Mouse (Mus musculus): ENCODE results near the gene Osbpl8. TPM values are rescaled to one million over a fixed set of nuclear protein-coding genes. Genes with fewer than 3 reads are reported as not detected.
A peak's percentile ranks its signal among the peaks of the same experiment; 100 is the strongest.
"Not testable (repeated sequence)": the region's sequence is repeated elsewhere in the genome, so short reads cannot be mapped to it uniquely, and the experiment has no call there.

The Osbpl8 gene
- total and polyA plus RNA-seq, 3 experiments = 8.4 to 517 (median 69.9) TPM

DNA sequence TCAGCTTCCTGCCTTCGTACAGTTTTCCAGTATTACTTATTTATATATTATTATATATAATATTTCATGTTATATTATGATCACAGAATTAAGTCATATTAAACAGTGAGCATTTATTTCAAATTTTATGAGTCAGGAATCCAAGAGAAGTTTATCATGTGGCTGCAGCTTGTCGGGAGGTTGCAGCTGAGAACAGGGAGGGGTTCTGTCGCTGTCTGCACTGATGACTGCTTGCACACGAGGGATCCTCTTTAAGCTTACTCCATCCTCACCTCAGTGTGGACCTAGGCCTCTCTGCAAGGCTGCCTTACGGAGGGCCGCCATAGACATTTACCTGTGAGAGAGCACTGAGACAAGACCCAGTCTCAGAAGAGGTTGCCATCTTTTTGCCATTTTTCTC is 58.0 kb downstream of the Osbpl8 start:
- peaks cover 18% of the 10 kb centered on the region for H3K4me1 ChIP-seq (ENCODE audit: insufficient read depth, low read depth, low read length)
- DNase-seq (ENCODE audit: low spot score) (no peak), ATAC-seq (ENCODE audit: extremely low read depth, insufficient number of reproducible peaks, low FRiP score, poor library complexity, severe bottlenecking) (peak; percentile 45; the same call in 1 of the 2 replicates)
- H3K27me3 ChIP-seq (ENCODE audit: insufficient read depth, low read length) = no peaks in the 10 kb centered on the region
- no peak overlapping the region for H3K4me3 ChIP-seq (ENCODE audit: low read depth, low read length)
- no peaks in the 10 kb centered on the region for H3K9me3 ChIP-seq (replicated peaks)
- H3K36me3 ChIP-seq (replicated peaks) = peaks cover 43% of the 10 kb centered on the region
- no peak for TF ChIP-seq TAL1 (conservative IDR thresholded peaks at IDR 0.05; ENCODE audit: low read depth, low read length)
- TF ChIP-seq CTCF (IDR thresholded peaks at IDR 0.05; ENCODE audit: low read depth, low read length) = no peak
- no peak for TF ChIP-seq GATA1 (IDR thresholded peaks at IDR 0.05; ENCODE audit: borderline replicate concordance, low read length)
- no peak for TF ChIP-seq GATA2 (IDR thresholded peaks at IDR 0.05; ENCODE audit: borderline replicate concordance, low read depth, low read length)
- no peak for TF ChIP-seq POLR2AphosphoS5 (IDR thresholded peaks at IDR 0.05; ENCODE audit: insufficient replicate concordance, low read depth, low read length)

GRCm38 (mm10) chr10:111223218-111223830 is 58.8 kb downstream of the Osbpl8 start:
- TF ChIP-seq TAL1 (conservative IDR thresholded peaks at IDR 0.05; ENCODE audit: low read depth, low read length) = no peak
- TF ChIP-seq GATA2 (IDR thresholded peaks at IDR 0.05; ENCODE audit: borderline replicate concordance, low read depth, low read length) = no peak
- no peak for TF ChIP-seq GATA1 (IDR thresholded peaks at IDR 0.05; ENCODE audit: borderline replicate concordance, low read length)
- no peak for TF ChIP-seq POLR2AphosphoS5 (IDR thresholded peaks at IDR 0.05; ENCODE audit: insufficient replicate concordance, low read depth, low read length)
- TF ChIP-seq CTCF (IDR thresholded peaks at IDR 0.05; ENCODE audit: low read depth, low read length) = no peak
- Histone ChIP-seq H3K4me1 (ENCODE audit: insufficient read depth, low read depth, low read length) (peaks cover 18% of the 10 kb centered on the region), H3K4me3 (ENCODE audit: low read depth, low read length) (no peak overlapping the region), H3K27me3 (ENCODE audit: insufficient read depth, low read length) (no peaks in the 10 kb centered on the region), H3K36me3 (replicated peaks) (peaks cover 51% of the 10 kb centered on the region), H3K9me3 (replicated peaks) (no peaks in the 10 kb centered on the region)
- ATAC-seq (ENCODE audit: extremely low read depth, insufficient number of reproducible peaks, low FRiP score, poor library complexity, severe bottlenecking) (no peak), DNase-seq (ENCODE audit: low spot score) (no peak)

DNA sequence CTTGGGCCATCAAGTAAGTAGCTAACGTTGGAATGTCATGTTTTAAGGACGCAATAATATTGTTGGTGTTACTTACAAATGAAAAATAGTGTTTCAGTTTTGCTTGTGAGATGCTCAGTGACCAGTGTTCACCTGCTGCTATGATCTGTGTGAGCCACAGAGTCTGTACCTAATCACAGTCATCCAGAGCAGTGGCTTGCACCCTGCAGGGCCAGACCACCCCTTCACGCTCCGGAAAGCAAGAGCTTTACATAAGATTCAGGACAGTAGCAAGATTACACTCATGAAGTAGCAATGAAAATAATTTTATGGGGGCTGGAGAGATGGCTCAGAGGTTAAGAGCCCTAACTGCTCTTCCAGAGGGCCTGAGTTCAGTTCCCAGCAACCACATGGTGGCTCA is 60.1 kb downstream of the Osbpl8 start:
- no peak for ATAC-seq (ENCODE audit: extremely low read depth, insufficient number of reproducible peaks, low FRiP score, poor library complexity, severe bottlenecking)
- no peaks in the 10 kb centered on the region for H3K27me3 ChIP-seq (ENCODE audit: insufficient read depth, low read length)
- H3K4me3 ChIP-seq (ENCODE audit: low read depth, low read length) = no peak overlapping the region
- H3K9me3 ChIP-seq (replicated peaks) = no peaks in the 10 kb centered on the region
- DNase-seq (ENCODE audit: low spot score) = no peak
- peaks cover 52% of the 10 kb centered on the region for H3K36me3 ChIP-seq (replicated peaks)
- no peak for TF ChIP-seq GATA2 (IDR thresholded peaks at IDR 0.05; ENCODE audit: borderline replicate concordance, low read depth, low read length)
- H3K4me1 ChIP-seq (ENCODE audit: insufficient read depth, low read depth, low read length) = peaks cover 18% of the 10 kb centered on the region

DNA sequence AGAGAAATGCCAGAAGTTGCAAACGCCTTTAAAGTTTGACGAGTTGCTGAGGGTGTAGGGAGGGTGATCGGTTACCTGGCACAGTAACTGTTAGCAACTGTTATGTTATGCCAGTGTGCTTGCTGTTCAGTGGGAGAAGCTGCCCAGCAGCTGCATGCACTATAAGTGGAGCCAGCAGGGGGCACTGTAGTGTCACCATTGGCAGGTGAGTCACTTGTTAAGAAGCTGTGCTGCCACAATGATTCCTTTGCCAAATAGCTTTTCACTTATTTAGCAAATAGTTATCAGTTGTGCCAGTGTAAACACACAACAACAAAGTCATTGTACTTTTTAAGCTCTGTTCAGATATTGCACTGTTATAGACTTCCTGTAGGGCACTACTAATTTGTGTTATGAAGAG is 62.0 kb downstream of the Osbpl8 start:
- peaks cover 16% of the 10 kb centered on the region for H3K4me1 ChIP-seq (ENCODE audit: insufficient read depth, low read depth, low read length)
- TF ChIP-seq GATA2 (IDR thresholded peaks at IDR 0.05; ENCODE audit: borderline replicate concordance, low read depth, low read length) (no peak), GATA1 (IDR thresholded peaks at IDR 0.05; ENCODE audit: borderline replicate concordance, low read length) (no peak), CTCF (IDR thresholded peaks at IDR 0.05; ENCODE audit: low read depth, low read length) (peak; percentile 98), POLR2AphosphoS5 (IDR thresholded peaks at IDR 0.05; ENCODE audit: insufficient replicate concordance, low read depth, low read length) (no peak), TAL1 (conservative IDR thresholded peaks at IDR 0.05; ENCODE audit: low read depth, low read length) (no peak)
- H3K36me3 ChIP-seq (replicated peaks) = peaks cover 44% of the 10 kb centered on the region
- ATAC-seq (ENCODE audit: extremely low read depth, insufficient number of reproducible peaks, low FRiP score, poor library complexity, severe bottlenecking) (peak; percentile 77), DNase-seq (ENCODE audit: low spot score) (peak; percentile 43)
- no peak overlapping the region for H3K4me3 ChIP-seq (ENCODE audit: low read depth, low read length)
- no peaks in the 10 kb centered on the region for H3K9me3 ChIP-seq (replicated peaks)
- no peaks in the 10 kb centered on the region for H3K27me3 ChIP-seq (ENCODE audit: insufficient read depth, low read length)

GRCm38 (mm10) chr10:111232237-111232636 is 67.7 kb downstream of the Osbpl8 start:
- H3K27me3 ChIP-seq (ENCODE audit: insufficient read depth, low read length); ATAC-seq (ENCODE audit: extremely low read depth, insufficient number of reproducible peaks, low FRiP score, poor library complexity, severe bottlenecking); DNase-seq (ENCODE audit: low spot score); H3K4me3 ChIP-seq (ENCODE audit: low read depth, low read length); H3K9me3 ChIP-seq (replicated peaks): not testable (repeated sequence)
- H3K36me3 ChIP-seq (replicated peaks) = peaks cover 44% of the 10 kb centered on the region
- H3K4me1 ChIP-seq (ENCODE audit: insufficient read depth, low read depth, low read length) = peaks cover 16% of the 10 kb centered on the region

GRCm38 (mm10) chr10:111233476-111234130 is 69.1 kb downstream of the Osbpl8 start:
- Histone ChIP-seq H3K4me1 (ENCODE audit: insufficient read depth, low read depth, low read length) (peaks cover 16% of the 10 kb centered on the region), H3K27me3 (ENCODE audit: insufficient read depth, low read length) (no peaks in the 10 kb centered on the region), H3K36me3 (replicated peaks) (peaks cover 41% of the 10 kb centered on the region), H3K4me3 (ENCODE audit: low read depth, low read length) (peak overlapping the region; percentile 40; the same call in 1 of the 2 replicates), H3K9me3 (replicated peaks) (no peaks in the 10 kb centered on the region)
- TF ChIP-seq GATA2 (IDR thresholded peaks at IDR 0.05; ENCODE audit: borderline replicate concordance, low read depth, low read length) (no peak), GATA1 (IDR thresholded peaks at IDR 0.05; ENCODE audit: borderline replicate concordance, low read length) (no peak)
- ATAC-seq (ENCODE audit: extremely low read depth, insufficient number of reproducible peaks, low FRiP score, poor library complexity, severe bottlenecking) (peak; percentile 74), DNase-seq (ENCODE audit: low spot score) (peak; percentile 7)

Measured in G1E (cell line).